Mouse (Mus musculus) gastrocnemius, postnatal 4 days (tissue): Measurements from ENCODE around the gene Ripply2. TPM values are rescaled to one million over a fixed set of nuclear protein-coding genes. Genes with fewer than 3 reads are reported as not detected.
"Not testable (repeated sequence)": the region's sequence is repeated elsewhere in the genome, so short reads cannot be mapped to it uniquely, and the experiment has no call there.

Experiments
- DNase-seq, 2 experiments: peaks; one replicate each; pipeline ENCODE4 v3.0.0; 2021 to 2022; ENCODE audit warnings: low spot score in 2 of 2, mixed read lengths in 2 of 2
- long read RNA-seq, 2 experiments: library from polyadenylated mRNA; stranded (forward); transcript quantifications; one replicate each; pipeline ENCODE4 v2.0.0; 2021
- total RNA-seq, 2 experiments: library from RNA; stranded (reverse); gene quantifications; 2 replicates each; pipeline ENCODE4 v1.2.3; 2021

The Ripply2 gene
- not detected for total RNA-seq
- long read RNA-seq, experiment 1 = 0 reads
- long read RNA-seq, experiment 2 = 0 reads

DNA sequence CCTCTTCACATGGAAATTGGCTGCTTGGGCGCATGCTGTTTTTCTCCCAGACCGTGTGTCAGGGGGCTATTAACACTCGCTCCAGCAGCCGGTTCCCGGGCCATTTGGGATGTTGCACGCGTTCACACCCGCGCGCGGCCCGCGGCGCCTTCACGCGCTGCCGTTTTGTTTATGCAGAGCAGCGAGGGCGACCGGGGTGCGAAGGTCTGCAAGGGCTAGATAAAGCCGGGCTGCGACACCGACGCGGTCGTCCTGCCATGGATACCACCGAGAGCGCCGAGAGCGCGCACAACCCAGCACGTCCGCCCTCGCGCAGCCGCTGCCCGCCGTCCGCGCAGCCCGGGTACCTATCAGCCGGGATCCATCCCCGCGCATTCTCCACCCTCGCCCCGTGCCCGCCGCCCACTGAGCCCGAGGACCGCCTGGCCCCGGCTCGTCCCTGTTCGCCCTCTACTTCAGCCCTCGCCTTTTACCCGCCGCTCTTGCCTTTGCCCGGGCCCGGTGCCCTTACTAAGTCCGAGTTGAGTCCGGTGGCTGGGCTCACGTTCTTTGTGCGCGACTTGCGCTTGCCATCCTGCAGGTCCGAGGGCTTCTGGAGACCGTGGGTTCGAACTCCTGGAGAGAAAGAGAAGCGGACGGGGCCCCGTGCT is at the start of gene Ripply2:
Ripply2 (plus strand) TSS at position 250 of the 650 bp plus-strand sequence.
- peak in 1 of 2 experiments; percentile 10 for DNase-seq

DNA sequence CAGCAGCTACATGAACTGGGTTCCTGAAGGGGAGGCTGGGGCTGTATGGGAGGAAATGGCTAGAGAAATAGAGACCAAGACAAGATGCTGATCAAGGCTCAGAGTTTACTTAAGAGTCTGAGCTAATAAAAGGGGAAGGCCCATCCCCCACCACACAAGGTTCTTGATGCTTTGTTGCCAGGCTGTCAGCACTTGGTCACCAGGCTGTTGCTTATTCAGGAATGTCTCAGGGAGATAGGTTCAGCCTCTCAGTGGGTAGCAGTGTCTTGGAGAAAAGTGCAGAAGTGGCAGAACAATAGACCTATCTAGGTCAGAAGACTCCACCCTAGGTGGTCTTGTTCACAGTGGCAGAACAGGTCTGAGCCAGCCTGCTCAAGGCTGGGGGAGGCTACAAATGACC is 42.9 kb upstream of the Ripply2 start:
- DNase-seq = not testable (repeated sequence)

- DNase-seq = no peak
Measured at GRCm38 (mm10) chr9:86973562-86973961, 41.8 kb upstream of the Ripply2 start.

DNA sequence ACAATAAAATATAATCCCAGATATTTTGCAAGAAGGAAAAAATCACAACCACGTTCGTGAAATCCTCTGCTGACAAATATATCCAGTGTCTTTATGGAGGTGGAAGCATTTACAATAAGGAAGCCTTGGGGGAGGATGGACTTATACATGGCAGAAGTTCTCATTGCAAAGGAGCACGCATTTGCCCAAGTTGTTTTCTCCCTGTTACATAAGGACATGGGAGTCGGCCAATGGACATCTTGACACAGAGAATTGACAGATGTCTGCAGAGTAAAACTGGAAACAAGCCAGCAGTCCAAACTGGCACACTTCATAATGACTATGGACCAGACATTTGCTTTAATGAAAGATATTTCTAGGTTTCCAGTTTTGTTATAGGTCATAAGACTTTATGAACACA is 38.4 kb upstream of the Ripply2 start:
- DNase-seq = no peak

DNA sequence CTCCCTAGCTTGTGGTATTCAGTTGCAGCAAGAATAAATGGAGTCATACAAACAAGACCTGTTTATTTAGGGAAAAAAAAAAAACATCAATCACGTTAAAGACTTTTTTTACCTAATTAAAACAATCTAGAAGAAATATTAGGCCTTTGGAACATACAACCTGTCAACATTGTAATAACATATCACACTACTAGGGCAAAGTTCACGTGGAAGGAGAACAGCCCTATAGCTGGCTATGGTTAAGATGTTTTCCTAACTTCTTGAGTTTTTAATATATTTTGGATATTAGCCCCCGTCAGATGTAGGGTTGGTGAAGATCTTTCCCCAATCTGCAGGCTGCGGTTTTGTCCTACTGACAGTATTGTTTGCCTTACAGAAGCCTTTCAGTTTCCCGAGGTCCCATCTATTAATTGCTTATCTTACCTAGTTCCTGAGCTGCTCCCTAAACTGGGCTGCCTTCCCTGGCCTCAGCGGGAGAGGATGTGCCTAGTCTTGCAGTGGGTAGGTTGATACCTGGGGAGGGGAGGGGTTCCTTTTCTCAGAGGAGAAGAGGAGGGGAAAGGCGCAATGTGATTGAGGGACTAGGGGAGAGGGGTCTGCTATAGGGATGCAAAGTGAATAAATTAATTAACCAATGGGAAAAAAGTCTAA is 37.0 kb upstream of the Ripply2 start:
- DNase-seq = no peak

DNA sequence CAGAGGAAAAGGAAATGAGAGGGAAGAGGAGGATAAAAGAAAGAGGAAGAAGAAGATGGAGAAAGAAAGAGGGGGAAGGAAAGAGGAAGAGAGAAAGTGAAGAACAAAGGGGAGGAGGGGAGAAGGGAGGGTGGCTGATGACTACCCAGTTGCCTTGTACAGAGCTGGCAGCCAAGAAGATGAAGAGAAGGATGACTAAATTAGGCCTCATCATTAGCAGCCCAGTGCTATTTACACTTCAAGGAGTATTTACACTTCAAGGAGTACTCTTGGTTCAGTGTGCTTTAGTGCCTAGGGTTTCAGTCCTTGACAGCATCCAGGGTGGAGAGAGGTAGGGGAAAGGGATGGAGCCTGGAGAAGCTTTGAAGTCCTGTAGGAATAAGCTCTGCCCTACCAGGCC is 35.3 kb upstream of the Ripply2 start:
- DNase-seq = no peak

- no peak for DNase-seq
Measured at GRCm38 (mm10) chr9:86980942-86981341, 34.4 kb upstream of the Ripply2 start.

DNA sequence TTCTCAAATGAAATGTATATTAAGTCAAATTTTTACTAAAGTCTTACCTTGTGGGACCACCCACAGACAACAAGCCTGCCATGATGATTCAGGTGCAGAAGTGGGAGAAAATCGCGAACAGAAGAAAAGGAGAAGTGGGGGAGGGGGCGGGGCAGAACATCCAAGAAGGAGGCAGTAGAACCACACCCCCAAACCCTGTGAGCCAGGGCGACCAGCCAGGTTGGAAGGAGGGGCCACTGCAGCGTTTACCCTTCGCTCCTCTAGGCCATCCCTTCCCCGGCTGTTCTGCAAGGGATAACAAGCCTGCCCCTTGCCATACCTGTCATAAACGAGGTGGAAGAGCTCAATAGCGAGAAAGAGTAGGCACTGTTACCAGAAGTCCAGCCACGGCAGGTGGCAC is 33.8 kb upstream of the Ripply2 start:
- DNase-seq = no peak

DNA sequence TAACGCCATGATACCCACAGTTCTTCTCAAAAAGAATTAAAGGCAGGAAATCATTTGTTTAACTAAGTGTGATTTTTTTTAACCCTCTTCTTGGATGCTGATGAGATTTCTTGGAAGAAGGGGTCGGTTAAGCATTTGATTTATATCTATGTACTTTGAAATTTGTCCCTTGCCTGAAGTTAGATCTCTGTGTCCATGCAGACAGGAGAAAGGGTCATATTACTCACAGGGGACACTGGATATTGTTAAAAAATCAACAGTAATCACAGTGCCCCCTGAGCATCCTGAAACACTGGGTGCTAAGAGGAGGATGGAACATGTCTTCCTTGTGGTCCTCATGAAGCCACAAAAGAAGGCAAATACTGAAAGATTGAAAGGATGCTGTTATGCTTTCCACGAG is 30.8 kb upstream of the Ripply2 start:
- DNase-seq = no peak

DNA sequence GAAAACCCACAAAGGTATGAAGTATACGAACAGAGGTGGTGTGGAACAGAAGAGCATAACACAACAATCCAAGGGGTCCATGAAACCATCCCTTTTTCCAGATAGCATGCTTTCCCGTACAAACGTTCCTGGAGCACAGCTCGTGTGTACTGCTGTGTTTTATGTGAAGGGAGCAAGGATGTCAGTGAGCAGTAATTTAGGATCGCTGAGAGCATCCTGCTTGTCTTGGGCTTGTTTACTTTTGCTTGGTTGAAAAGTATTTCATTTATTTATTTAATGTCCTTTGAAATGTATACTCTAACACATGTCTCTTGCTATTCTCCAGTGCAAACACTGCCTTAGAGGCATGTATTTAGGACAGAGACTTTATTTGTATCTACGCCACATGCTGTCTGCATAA is 30.2 kb upstream of the Ripply2 start:
- no peak for DNase-seq

DNA sequence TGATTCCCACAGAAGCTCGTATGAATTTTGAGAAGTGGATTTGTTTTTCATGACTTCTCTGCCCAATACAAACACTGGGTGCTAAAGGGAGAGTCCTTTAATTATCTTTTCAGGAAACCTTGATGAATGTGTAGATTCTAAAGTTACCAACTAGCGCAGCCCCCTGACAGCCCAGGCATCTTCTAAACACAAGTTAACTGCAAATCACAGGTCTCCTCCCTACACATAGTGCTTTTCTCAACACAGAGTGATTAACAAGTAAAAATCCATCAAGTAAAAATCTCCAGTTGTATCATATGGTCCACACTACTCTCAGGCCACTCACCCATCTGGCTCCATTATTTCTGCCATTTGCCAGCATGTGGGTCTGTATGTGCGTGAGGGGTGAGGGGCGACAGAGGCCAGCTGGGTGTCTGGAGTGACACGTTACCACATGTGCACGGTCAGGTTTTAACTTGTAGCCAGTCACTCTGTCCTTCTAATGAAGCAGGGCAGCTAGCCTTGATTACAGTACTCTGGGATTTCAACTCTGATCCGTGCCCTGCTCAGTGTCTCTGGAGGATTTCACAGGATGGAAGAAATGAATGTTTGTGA is 28.5 kb upstream of the Ripply2 start:
- DNase-seq = no peak

DNA sequence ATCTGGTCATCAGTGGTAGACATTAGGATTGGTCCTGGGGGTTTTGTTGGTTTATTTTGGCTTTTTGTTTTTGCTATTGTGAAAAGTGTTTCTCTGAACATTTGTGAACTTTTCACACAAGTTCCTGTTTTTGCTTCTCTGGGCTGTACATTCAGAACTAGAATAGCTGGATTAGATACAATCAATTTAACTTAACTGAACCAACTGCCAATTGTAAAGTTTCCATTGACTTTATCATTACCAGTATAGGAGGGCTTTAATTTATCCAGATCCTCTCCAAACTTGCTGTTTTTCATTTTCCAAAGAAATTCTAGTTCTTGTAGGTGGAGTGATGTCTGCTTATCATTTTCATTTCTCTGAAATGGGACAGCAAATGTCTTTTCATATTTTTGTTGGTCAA is 25.5 kb upstream of the Ripply2 start:
- no peak for DNase-seq

DNA sequence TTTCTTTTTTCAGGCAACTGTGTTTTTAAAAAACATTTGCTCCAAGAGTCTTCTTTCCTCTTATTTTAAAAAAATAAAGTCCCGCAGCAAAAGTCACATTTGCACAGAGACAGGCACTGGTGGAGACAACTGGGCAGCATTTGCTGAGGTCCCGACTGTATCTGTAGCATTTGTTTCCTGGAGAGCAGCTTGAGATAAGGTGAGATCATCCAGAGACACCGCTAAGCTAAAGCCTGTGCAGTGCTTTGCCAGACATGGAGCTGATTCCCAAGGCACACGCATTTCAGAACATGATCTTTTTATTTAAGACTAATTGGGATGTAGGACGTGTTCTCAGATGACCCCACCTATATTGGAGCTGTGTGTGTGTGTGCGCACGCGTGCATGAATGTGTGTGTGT is 23.6 kb upstream of the Ripply2 start:
- DNase-seq = no peak

- DNase-seq = no peak
Measured at GRCm38 (mm10) chr9:86997046-86997691, 18.2 kb upstream of the Ripply2 start.

GRCm38 (mm10) chr9:86999956-87000582 is 15.3 kb upstream of the Ripply2 start:
- DNase-seq = no peak

DNA sequence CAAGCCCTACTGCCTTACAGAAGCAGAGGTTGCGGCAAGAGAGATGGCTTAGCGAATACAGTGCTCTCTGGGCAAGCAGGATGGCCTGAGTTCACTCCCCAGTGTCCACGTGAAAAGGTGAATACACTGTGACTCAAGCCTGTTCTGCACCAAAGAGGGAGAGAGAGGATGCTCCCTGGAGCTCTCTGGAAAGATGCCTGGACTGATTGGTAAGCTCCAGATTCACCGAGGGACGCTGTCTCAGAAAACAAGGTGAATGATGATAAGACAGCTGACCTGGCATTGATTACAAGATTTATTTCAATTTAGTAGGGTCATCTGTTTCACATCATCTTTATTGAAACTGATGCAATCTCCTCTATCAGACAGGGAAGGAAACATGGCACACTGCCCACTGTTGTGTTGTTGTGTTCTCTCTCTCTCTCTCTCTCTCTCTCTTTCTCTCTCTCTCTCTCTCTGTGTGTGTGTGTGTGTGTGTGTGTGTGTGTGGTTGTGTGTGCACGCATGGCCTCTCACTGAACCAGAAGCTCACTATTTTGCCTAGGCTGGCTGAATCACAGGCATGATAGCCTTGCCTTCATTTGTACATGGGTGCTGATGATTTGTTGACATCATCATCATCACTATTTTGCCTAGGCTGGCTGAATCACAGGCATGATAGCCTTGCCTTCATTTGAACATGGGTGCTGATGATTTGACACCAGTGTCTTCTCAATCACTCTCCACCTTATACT is 10.5 kb upstream of the Ripply2 start:
- no peak for DNase-seq

DNA sequence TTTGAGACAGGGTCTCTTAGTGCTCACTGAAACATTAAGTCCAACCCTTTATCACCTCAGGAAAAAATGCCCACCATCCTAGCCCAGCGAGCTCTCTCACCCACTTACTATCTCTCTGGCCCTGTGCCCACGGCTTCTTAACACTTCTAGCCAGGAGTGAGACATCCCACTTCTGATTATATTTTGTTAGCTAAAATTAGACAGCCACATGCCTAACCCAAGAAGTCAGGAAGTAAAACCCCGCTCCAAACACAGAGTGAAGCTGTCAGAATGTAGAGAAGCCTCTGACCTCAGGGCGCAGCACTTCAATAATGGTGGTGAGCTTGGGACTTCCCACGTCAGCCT is 9.9 kb upstream of the Ripply2 start:
- no peak for DNase-seq

- DNase-seq = no peak
Measured at GRCm38 (mm10) chr9:87008507-87008906, 6.8 kb upstream of the Ripply2 start.

GRCm38 (mm10) chr9:87008919-87009318 is 6.4 kb upstream of the Ripply2 start:
- DNase-seq = no peak

- no peak for DNase-seq
Measured at GRCm38 (mm10) chr9:87015938-87016294, 579 bp downstream of the Ripply2 start.
